25 mouse cellular contexts compared by ENCODE assay signal in genomic region chr2:52636051-52636450, GRCm38 (mm10).
"Had no signal": no experiment of that assay in that cellular context is flagged by ENCODE, and none has a peak within 500 bp of the region (broad histone marks: within the 10 kb centered on the region; RNA-seq: fewer than 3 reads in every experiment).

No protein-coding gene starts in this region.

- H3K4me2 ChIP-seq: heart, embryonic 11.5 days; heart, embryonic 13.5 days; heart, embryonic 15.5 days; hindbrain, embryonic 12.5 days; hindbrain, embryonic 14.5 days; intestine, embryonic 15.5 days; limb, embryonic 12.5 days; liver, embryonic 11.5 days; liver, embryonic 13.5 days; liver, embryonic 15.5 days had no signal

- H3K4me1 ChIP-seq: intestine, embryonic 15.5 days; liver, embryonic 13.5 days; liver, embryonic 15.5 days had no signal

- H3K9me3 ChIP-seq: heart, embryonic 13.5 days; heart, embryonic 15.5 days; hindbrain, embryonic 10.5 days; hindbrain, embryonic 12.5 days; intestine, embryonic 15.5 days; limb, embryonic 10.5 days; limb, embryonic 12.5 days; liver, embryonic 13.5 days; liver, embryonic 15.5 days had no signal

- H3K36me3 ChIP-seq: heart, embryonic 13.5 days; heart, embryonic 15.5 days; hindbrain, embryonic 10.5 days; hindbrain, embryonic 12.5 days; intestine, embryonic 15.5 days; limb, embryonic 10.5 days; limb, embryonic 12.5 days; liver, embryonic 13.5 days; liver, embryonic 15.5 days had no signal

- DNase-seq: gastrocnemius, adult 2 months; gastrocnemius, postnatal 10 days; gastrocnemius, postnatal 25 days; heart, adult 2 months; heart, postnatal 4 days; kidney, postnatal 14 days; liver; liver, embryonic 13.5 days had no signal

- H3K27ac ChIP-seq: gastrocnemius, adult 2 months; heart, adult 2 months; heart, embryonic 13.5 days; heart, embryonic 15.5 days; hindbrain, embryonic 12.5 days; hindbrain, embryonic 14.5 days; intestine, embryonic 15.5 days; kidney, postnatal 0 days; layer of hippocampus, adult 2 months; left cerebral cortex, adult 2 months; limb, embryonic 10.5 days; limb, embryonic 12.5 days; liver, embryonic 13.5 days; liver, embryonic 15.5 days had no signal

- ATAC-seq: hindbrain, embryonic 16.5 days; inflammation-experienced regulatory T-cells, adult 6 months; intestine, embryonic 15.5 days; intestine, postnatal 0 days had no signal

- H3K4me3 ChIP-seq: gastrocnemius, adult 2 months; heart, adult 2 months; heart, embryonic 13.5 days; heart, embryonic 15.5 days; hindbrain, embryonic 10.5 days; hindbrain, embryonic 12.5 days; intestine, embryonic 15.5 days; layer of hippocampus, adult 2 months; left cerebral cortex, adult 2 months; limb, embryonic 10.5 days; limb, embryonic 12.5 days; liver, embryonic 13.5 days; liver, embryonic 15.5 days had no signal

- H3K9ac ChIP-seq: heart, embryonic 13.5 days; heart, embryonic 15.5 days; hindbrain, embryonic 12.5 days; hindbrain, embryonic 14.5 days; intestine, embryonic 15.5 days; limb, embryonic 12.5 days; liver, embryonic 13.5 days; liver, embryonic 15.5 days had no signal

- H3K27me3 ChIP-seq: heart, embryonic 15.5 days; intestine, embryonic 15.5 days; liver, embryonic 15.5 days had no signal
